ENCODE assay signal across 8 mouse cellular contexts in the genomic region with DNA sequence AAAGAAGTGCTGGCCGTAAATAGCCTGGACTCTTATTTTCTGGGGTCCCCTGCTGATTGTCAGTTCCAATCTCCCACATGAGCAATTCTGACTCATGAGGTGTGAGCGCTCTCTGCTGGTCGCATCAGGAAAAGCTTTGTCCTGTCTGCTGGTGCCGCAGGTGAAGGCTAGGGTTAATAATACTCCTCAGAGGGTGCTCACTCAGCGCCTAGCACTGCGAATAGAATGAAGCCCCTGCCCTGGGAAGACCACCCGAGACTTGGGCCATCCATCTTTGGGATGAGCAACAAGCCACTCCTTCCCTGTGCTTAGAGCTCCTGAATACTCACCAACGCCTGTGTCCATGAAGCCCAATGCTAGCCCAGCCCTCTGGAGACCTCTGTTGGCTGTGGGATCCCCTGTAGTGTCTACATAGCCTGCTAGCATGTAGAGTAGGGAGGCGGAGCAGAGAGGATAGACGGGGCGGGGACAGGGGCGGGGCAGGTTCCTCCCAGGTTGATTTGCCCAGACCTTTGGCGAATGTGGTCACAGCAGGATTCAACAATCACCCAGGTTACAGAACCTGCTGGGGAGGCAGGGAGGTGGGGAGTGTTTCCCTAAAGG. TPM values are rescaled to one million over a fixed set of nuclear protein-coding genes. Genes with fewer than 3 reads are reported as not detected.
DNase-seq lines count a peak whose midpoint lies in the region; ATAC-seq and TF ChIP-seq lines count a peak whose summit lies in the region.

No protein-coding gene starts in this region.

- H3K4me2 ChIP-seq in embryonic facial prominence, embryonic 13.5 days, result 0 out of 2 replicates have a peak overlapping the region, but pooled peaks have one; percentile 3
- peak overlapping the region; percentile 33 for H3K4me2 ChIP-seq in heart, embryonic 14.5 days (ENCODE audit: low read length)
- H3K4me2 ChIP-seq in lung, embryonic 15.5 days, result peak overlapping the region; percentile 35

- no peaks in the 10 kb centered on the region for H3K27me3 ChIP-seq in E14TG2a.4 (ENCODE audit: insufficient read depth, low read length)
- H3K27me3 ChIP-seq in embryonic facial prominence, embryonic 13.5 days, result no peaks in the 10 kb centered on the region
- no peaks in the 10 kb centered on the region for H3K27me3 ChIP-seq in heart, embryonic 14.5 days (ENCODE audit: control insufficient read depth, insufficient read depth, low read length)
- H3K27me3 ChIP-seq in lung, embryonic 15.5 days, result no peaks in the 10 kb centered on the region

- H3K36me3 ChIP-seq in E14TG2a.4 (ENCODE audit: insufficient read depth, low read length), result peaks cover 66% of the 10 kb centered on the region
- H3K36me3 ChIP-seq in embryonic facial prominence, embryonic 13.5 days, result peaks cover 37% of the 10 kb centered on the region
- peaks cover 29% of the 10 kb centered on the region for H3K36me3 ChIP-seq in heart, embryonic 14.5 days (ENCODE audit: control insufficient read depth, insufficient read depth, low read length)
- H3K36me3 ChIP-seq in lung, embryonic 15.5 days, result peaks cover 4% of the 10 kb centered on the region; the same call in 1 of the 2 replicates

- TF ChIP-seq CTCF in E14TG2a.4 (conservative IDR thresholded peaks at IDR 0.05; ENCODE audit: low read length), result peak; percentile 72
- TF ChIP-seq CTCF in olfactory bulb, adult 2 months (IDR thresholded peaks at IDR 0.05; ENCODE audit: insufficient read depth, low read depth, low read length), result peak; percentile 87

- peaks cover 68% of the 10 kb centered on the region for H3K4me1 ChIP-seq in E14TG2a.4 (replicated peaks; ENCODE audit: low read depth, low read length)
- peaks cover 25% of the 10 kb centered on the region for H3K4me1 ChIP-seq in embryonic facial prominence, embryonic 13.5 days
- peaks cover 18 to 31% of the 10 kb centered on the region in 2 experiments for H3K4me1 ChIP-seq in heart, embryonic 14.5 days (ENCODE audit: control insufficient read depth in 2 of 2, insufficient read depth in 2 of 2, low read length in 2 of 2)
- peaks cover 14% of the 10 kb centered on the region for H3K4me1 ChIP-seq in lung, embryonic 15.5 days
- peaks cover 7% of the 10 kb centered on the region for H3K4me1 ChIP-seq in olfactory bulb, adult 2 months (ENCODE audit: control insufficient read depth, insufficient read depth, low read length)

- 0 out of 2 replicates have a peak overlapping the region, but pooled peaks have one; percentile 0 for H3K27ac ChIP-seq in embryonic facial prominence, embryonic 13.5 days
- peak overlapping the region; percentile 73 to 78 for H3K27ac ChIP-seq in heart, embryonic 14.5 days (replicated peaks in 1 of 2; ENCODE audit: control insufficient read depth in 1 of 2, insufficient read depth in 1 of 2, low read depth in 2 of 2, low read length in 2 of 2)
- H3K27ac ChIP-seq in lung, embryonic 15.5 days, result peak overlapping the region; percentile 32; the same call in 1 of the 2 replicates
- H3K27ac ChIP-seq in olfactory bulb, adult 2 months (ENCODE audit: insufficient read depth, low read depth, low read length), result no peak overlapping the region

- WGBS in embryonic facial prominence, embryonic 13.5 days, result 6% methylated on average over 13 of the region's 13 CpGs
- 4% methylated on average over 13 of the region's 13 CpGs for WGBS in heart, embryonic 14.5 days
- 8% methylated on average over 13 of the region's 13 CpGs for WGBS in lung, embryonic 15.5 days
- WGBS in olfactory bulb, adult 2 months, result 17% methylated on average over 13 of the region's 13 CpGs

- ATAC-seq in embryonic facial prominence, embryonic 13.5 days (ENCODE audit: insufficient number of reproducible peaks, insufficient read depth, low FRiP score, low TSS enrichment, low read depth), result peak; percentile 49; the same call in 1 of the 2 replicates
- ATAC-seq in heart, embryonic 14.5 days (ENCODE audit: insufficient number of reproducible peaks, insufficient read depth, low FRiP score, low read depth), result peak; percentile 76
- peak; percentile 76 for ATAC-seq in lung, embryonic 15.5 days (ENCODE audit: borderline replicate concordance, extremely low read depth, low FRiP score, low TSS enrichment)

- H3K9me3 ChIP-seq in E14TG2a.4 (ENCODE audit: low read length), result peaks cover 8% of the 10 kb centered on the region; the same call in 1 of the 2 replicates
- no peaks in the 10 kb centered on the region for H3K9me3 ChIP-seq in embryonic facial prominence, embryonic 13.5 days
- H3K9me3 ChIP-seq in heart, embryonic 14.5 days (ENCODE audit: control insufficient read depth, low read length), result peaks cover 3% of the 10 kb centered on the region; the same call in 1 of the 2 replicates
- no peaks in the 10 kb centered on the region for H3K9me3 ChIP-seq in lung, embryonic 15.5 days

- H3K4me3 ChIP-seq in E14TG2a.4 (replicated peaks; ENCODE audit: low read length), result peak overlapping the region; percentile 64
- no peak overlapping the region for H3K4me3 ChIP-seq in embryonic facial prominence, embryonic 13.5 days
- H3K4me3 ChIP-seq in heart, embryonic 14.5 days (ENCODE audit: control insufficient read depth in 1 of 2, insufficient read depth in 1 of 2, low read depth in 1 of 2, low read length in 2 of 2), result no peak overlapping the region
- H3K4me3 ChIP-seq in lung, embryonic 15.5 days, result no peak overlapping the region
- H3K4me3 ChIP-seq in olfactory bulb, adult 2 months (ENCODE audit: insufficient read depth, low read depth, low read length), result no peak overlapping the region

- peak; percentile 74 for DNase-seq in adrenal gland, postnatal 25 days
- DNase-seq in kidney, postnatal 10 days, result peak; percentile 89
- peak; percentile 77 for DNase-seq in yolk sac, embryonic 10.5 days (ENCODE audit: low spot score)

- H3K9ac ChIP-seq in embryonic facial prominence, embryonic 13.5 days, result no peak overlapping the region
- H3K9ac ChIP-seq in heart, embryonic 14.5 days (ENCODE audit: low read length), result peak overlapping the region; percentile 4; the same call in 1 of the 2 replicates
- H3K9ac ChIP-seq in lung, embryonic 15.5 days, result no peak overlapping the region

- no peak for TF ChIP-seq POLR2A in olfactory bulb, adult 2 months (IDR thresholded peaks at IDR 0.05; ENCODE audit: insufficient read depth, low read depth, low read length)

RNA-seq across cellular contexts. Expression of gene Mnt, which starts 17.3 kb away (rescaled TPM):
- total RNA-seq in adrenal gland, postnatal 25 days (2021), result 35.5 and 37.7 TPM in 2 replicates
- polyA plus RNA-seq in embryonic facial prominence, embryonic 13.5 days (2015; fragmentation: Nextera tagmentation; extraction: Ambion mirVana), result 5.7 and 6.0 TPM in 2 replicates
- 3.5 and 3.7 TPM in 2 replicates for polyA plus RNA-seq in heart, embryonic 14.5 days (2014; fragmentation: Nextera tagmentation; extraction: Ambion mirVana)
- polyA plus RNA-seq in lung, embryonic 15.5 days (2015; fragmentation: Nextera tagmentation; extraction: Ambion mirVana), result 3.7 and 4.5 TPM in 2 replicates
- polyA plus RNA-seq in olfactory bulb, adult 2 months (2012; ENCODE audit: insufficient read depth, insufficient read length, low replicate concordance, missing spikeins), result not detected in 2 replicates

RNA-seq across cellular contexts. Expression of gene Sgsm2, which starts 48.8 kb away (rescaled TPM):
- total RNA-seq in adrenal gland, postnatal 25 days (2021), result 26.0 and 34.7 TPM in 2 replicates
- polyA plus RNA-seq in embryonic facial prominence, embryonic 13.5 days (2015; fragmentation: Nextera tagmentation; extraction: Ambion mirVana), result 4.6 and 4.7 TPM in 2 replicates
- 4.9 and 5.3 TPM in 2 replicates for polyA plus RNA-seq in heart, embryonic 14.5 days (2014; fragmentation: Nextera tagmentation; extraction: Ambion mirVana)
- polyA plus RNA-seq in lung, embryonic 15.5 days (2015; fragmentation: Nextera tagmentation; extraction: Ambion mirVana), result 3.4 and 3.5 TPM in 2 replicates
- polyA plus RNA-seq in olfactory bulb, adult 2 months (2012; ENCODE audit: insufficient read depth, insufficient read length, low replicate concordance, missing spikeins), result not detected in 2 replicates

RNA-seq across cellular contexts. Expression of gene Tsr1, which starts 49.9 kb away (rescaled TPM):
- 32.6 and 40.9 TPM in 2 replicates for total RNA-seq in adrenal gland, postnatal 25 days (2021)
- polyA plus RNA-seq in embryonic facial prominence, embryonic 13.5 days (2015; fragmentation: Nextera tagmentation; extraction: Ambion mirVana), result 40.1 and 42.4 TPM in 2 replicates
- polyA plus RNA-seq in heart, embryonic 14.5 days (2014; fragmentation: Nextera tagmentation; extraction: Ambion mirVana), result 24.7 and 26.1 TPM in 2 replicates
- 42.0 TPM in 2 replicates for polyA plus RNA-seq in lung, embryonic 15.5 days (2015; fragmentation: Nextera tagmentation; extraction: Ambion mirVana)
- polyA plus RNA-seq in olfactory bulb, adult 2 months (2012; ENCODE audit: insufficient read depth, insufficient read length, low replicate concordance, missing spikeins), result not detected in 2 replicates
